Mouse (Mus musculus) bone marrow, adult 2 months (tissue): ENCODE measurements around the gene Jpt1. TPM values are rescaled to one million over a fixed set of nuclear protein-coding genes. Genes with fewer than 3 reads are reported as not detected.
"Not testable (repeated sequence)": the region's sequence is repeated elsewhere in the genome, so short reads cannot be mapped to it uniquely, and the experiment has no call there.

Experiments
- H3K27ac ChIP-seq: fragments of 200-500 bp; 2 replicates; pipeline ENCODE4 v1.5.1; 2012; ENCODE audit warnings: low read depth, mild to moderate bottlenecking, control low read depth, inconsistent platforms, low read length; ENCODE audit not compliant: control insufficient read depth, poor library complexity, insufficient read depth
- H3K4me1 ChIP-seq: fragments of 200-500 bp; 2 replicates; pipeline ENCODE4 v1.6.1; 2011; ENCODE audit warnings: low read length; ENCODE audit not compliant: control insufficient read depth, insufficient read depth
- H3K4me3 ChIP-seq: fragments of 200-500 bp; replicated peaks from 2 replicates; pipeline ENCODE3; 2011; ENCODE audit warnings: mild to moderate bottlenecking, low read depth, low read length, control low read depth; ENCODE audit not compliant: control insufficient read depth
- CTCF ChIP-seq: fragments of 200-500 bp; IDR thresholded peaks from 2 replicates; pipeline ENCODE4 v1.5.1; 2011; ENCODE audit warnings: low read length, control low read depth; ENCODE audit not compliant: control insufficient read depth, insufficient read depth
- POLR2A ChIP-seq: fragments of 200-500 bp; IDR thresholded peaks from 2 replicates; pipeline ENCODE4 v1.6.1; 2011; ENCODE audit warnings: low read depth, mild to moderate bottlenecking, control low read depth, low read length, borderline replicate concordance; ENCODE audit not compliant: control insufficient read depth
- WGBS: fragments of 180-500 bp; shearing (Covaris S2); methylation state at CpG from one replicate; pipeline ENCODE4 v1.1.7; 2018; 5-methylcytosine and 5-hydroxymethylcytosine counted together
- polyA plus RNA-seq: library from polyadenylated mRNA; stranded (reverse); fragments of >200 nt; gene quantifications from 2 replicates; pipeline ENCODE4 v1.2.4, GENCODE M21; 2011; ENCODE audit warnings: low replicate concordance; ENCODE audit not compliant: missing spikeins, insufficient read depth, insufficient read length

The Jpt1 gene
- polyA plus RNA-seq, 1 experiment, result 149 TPM

DNA sequence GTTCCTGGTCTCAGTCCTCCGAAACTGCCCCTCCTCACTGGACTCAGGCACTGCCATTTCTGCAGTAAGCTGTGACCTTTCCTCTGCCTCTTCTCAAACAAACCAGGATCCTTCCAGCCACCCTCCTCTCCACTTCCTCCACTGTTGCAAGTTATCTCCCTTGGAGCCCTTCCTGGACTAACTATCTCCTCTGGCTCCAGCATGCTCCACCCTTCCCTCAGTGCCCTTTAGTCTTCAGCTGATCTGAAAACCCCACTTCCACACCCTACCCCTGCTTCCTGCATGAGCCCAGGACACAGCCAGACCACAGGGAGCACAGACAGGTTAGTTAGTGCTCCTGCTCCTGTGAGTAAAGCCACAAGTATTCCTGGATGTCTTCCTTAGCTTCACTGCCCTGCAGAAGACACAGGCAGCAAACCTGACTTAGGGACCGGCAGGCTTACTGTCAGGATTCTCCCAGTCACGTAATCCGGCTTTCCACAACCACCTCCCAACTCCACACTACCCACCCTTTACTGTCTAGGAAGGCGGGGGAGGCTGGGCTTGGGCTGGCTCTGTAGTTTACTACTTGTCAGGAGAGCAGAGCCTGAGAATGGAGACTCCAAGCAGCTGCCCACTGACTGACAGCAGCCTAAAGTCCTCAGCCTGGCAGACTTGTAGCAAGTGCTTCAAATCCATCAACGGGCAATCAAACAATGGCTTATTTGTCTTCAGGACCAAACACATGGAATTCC lies 4.2 kb downstream of the Jpt1 start:
- TF ChIP-seq POLR2A (no peak), CTCF (no peak)
- no peak overlapping the region for H3K4me3 ChIP-seq
- H3K27ac ChIP-seq, result peak overlapping the region; percentile 44
- WGBS, result 80% methylated on average over 6 of the region's 6 CpGs
- peaks cover 18% of the 10 kb centered on the region for H3K4me1 ChIP-seq

GRCm38 (mm10) chr11:115508061-115508460 lies 6.1 kb downstream of the Jpt1 start:
- TF ChIP-seq POLR2A (no peak), CTCF (no peak)
- H3K27ac ChIP-seq, result no peak overlapping the region
- H3K4me1 ChIP-seq, result peaks cover 17% of the 10 kb centered on the region
- WGBS, result 47% methylated on average over 2 of the region's 2 CpGs
- no peak overlapping the region for H3K4me3 ChIP-seq

DNA sequence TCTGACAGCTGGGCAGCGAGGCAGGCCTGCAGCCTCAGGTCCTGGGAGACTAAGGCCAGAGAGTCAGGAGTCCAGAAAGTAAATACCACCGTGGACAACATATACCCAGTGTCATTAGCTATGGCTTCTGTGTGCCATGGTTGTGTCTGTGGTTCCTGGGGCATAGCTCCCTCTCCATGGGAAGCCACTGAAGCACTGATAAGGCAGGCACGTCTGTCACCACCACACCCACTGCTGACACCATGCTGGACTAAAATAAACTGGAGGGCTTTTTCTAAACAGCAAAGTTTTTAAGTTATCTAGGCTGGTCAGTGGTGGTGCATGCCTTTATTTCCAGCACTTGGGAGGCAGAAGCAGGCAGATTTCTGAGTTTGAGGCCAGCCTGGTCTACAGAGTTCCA lies 7.6 kb downstream of the Jpt1 start:
- H3K4me1 ChIP-seq, result peaks cover 14% of the 10 kb centered on the region
- H3K27ac ChIP-seq, result no peak overlapping the region; the same call in 1 of the 2 replicates
- no peak for TF ChIP-seq POLR2A
- TF ChIP-seq CTCF, result no peak
- no peak overlapping the region for H3K4me3 ChIP-seq
- 58% methylated on average over 3 of the region's 3 CpGs for WGBS

DNA sequence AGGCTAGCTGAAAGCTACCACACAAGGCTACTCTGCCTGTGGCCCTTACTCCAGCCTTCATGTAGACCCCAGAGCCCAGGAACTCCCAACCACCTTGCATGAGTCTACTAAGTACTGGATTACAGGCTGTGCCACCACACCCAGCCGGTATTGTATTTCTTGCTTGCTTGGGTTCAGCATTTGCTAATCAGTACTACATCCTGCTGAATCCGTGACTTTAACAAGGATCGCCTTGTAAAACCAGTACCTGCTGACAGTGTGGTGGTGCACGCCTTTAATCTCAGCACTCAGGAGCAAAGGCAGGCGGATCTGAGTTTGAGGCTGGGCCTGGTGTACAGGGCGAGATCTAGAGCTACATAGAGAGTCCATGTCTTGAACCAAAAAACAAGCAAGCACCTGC lies 11.6 kb downstream of the Jpt1 start:
- no peaks in the 10 kb centered on the region for H3K4me1 ChIP-seq

DNA sequence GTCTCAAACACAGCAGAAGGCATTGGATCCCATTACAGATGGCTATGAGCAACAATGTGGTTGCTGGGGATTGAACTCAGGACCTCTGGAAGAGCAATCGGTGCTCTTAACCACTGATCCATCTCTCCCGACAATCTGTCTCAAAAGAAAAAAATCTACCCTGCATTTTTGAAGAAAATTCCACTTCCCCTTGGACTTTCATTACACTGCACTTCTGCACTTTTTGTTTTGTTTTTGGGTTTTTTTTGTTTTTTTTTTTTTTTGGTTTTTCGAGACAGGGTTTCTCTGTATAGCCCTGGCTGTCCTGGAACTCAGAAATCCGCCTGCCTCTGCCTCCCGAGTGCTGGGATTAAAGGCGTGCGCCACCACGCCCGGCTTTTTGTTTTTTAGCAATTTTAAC lies 17.6 kb downstream of the Jpt1 start:
- not testable (repeated sequence) for H3K4me1 ChIP-seq, H3K4me3 ChIP-seq, H3K27ac ChIP-seq
- WGBS, result 80% methylated on average over 9 of the region's 9 CpGs

More for the DNA sequence above, 11.6 kb downstream of the Jpt1 start:
- H3K27ac ChIP-seq, result no peak overlapping the region
- TF ChIP-seq CTCF, result no peak
- TF ChIP-seq POLR2A, result no peak
- H3K4me3 ChIP-seq, result no peak overlapping the region
- WGBS, result 92% methylated on average over 6 of the region's 6 CpGs

DNA sequence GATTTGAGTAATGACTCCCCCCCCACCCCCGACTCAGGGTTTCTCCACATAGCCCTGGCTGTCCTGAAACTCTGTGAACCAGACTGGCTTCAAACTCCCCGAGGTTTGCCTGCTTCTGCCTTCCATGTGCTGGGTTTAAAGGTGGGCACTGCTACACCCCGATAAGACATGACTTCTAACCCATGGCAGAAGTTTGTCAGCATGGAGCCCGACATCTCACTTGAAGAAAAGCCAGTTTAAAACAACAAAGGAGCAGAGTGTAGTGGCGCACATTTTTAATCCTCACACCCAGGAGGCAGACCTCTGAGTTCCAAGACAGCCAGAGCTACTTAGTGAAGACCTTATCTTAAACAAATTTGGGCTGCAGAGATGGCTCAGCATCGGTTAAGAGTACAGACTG lies 21.8 kb downstream of the Jpt1 start:
- peak overlapping the region; percentile 91 for H3K4me3 ChIP-seq
- H3K4me1 ChIP-seq, result no peaks in the 10 kb centered on the region
- 28% methylated on average over 6 of the region's 6 CpGs for WGBS
- no peak overlapping the region for H3K27ac ChIP-seq
- no peak for TF ChIP-seq CTCF
- no peak for TF ChIP-seq POLR2A

GRCm38 (mm10) chr11:115491356-115492083 lies 22.7 kb downstream of the Jpt1 start, which contains the start of gene Nt5c:
Nt5c (minus strand) TSS chr11:115491862.
- under 1% methylated on average over 43 of the region's 43 CpGs for WGBS
- H3K4me1 ChIP-seq, result no peaks in the 10 kb centered on the region
- TF ChIP-seq POLR2A (peak; percentile 91; the same call in 1 of the 2 replicates), CTCF (peak; percentile 51)
- peak within 1 kb of the TSS; percentile 74 for H3K27ac ChIP-seq
- H3K4me3 ChIP-seq, result peak within 1 kb of the TSS; percentile 91

- Histone ChIP-seq H3K4me1 (no peaks in the 10 kb centered on the region), H3K4me3 (peak overlapping the region; percentile 91), H3K27ac (peak overlapping the region; percentile 74; the same call in 1 of the 2 replicates)
- 45% methylated on average over 25 of the region's 25 CpGs for WGBS
- TF ChIP-seq CTCF, result no peak
- TF ChIP-seq POLR2A, result no peak
These were observed 23.5 kb downstream of the Jpt1 start for GRCm38 (mm10) chr11:115490441-115491355.
